Mouse (Mus musculus) naive thymus-derived CD4-positive, alpha-beta T cell, adult 5 months (primary cell): ENCODE results near the gene A230072I06Rik. TPM values are rescaled to one million over a fixed set of nuclear protein-coding genes. Genes with fewer than 3 reads are reported as not detected.

Experiments
- polyA plus RNA-seq: library from polyadenylated mRNA; unstranded; fragments of 100-300 nt; shearing (Covaris generic); gene quantifications from one replicate; pipeline ENCODE4 v1.2.1, GENCODE M21; 2017

Gene A230072I06Rik
- polyA plus RNA-seq: not detected

DNA sequence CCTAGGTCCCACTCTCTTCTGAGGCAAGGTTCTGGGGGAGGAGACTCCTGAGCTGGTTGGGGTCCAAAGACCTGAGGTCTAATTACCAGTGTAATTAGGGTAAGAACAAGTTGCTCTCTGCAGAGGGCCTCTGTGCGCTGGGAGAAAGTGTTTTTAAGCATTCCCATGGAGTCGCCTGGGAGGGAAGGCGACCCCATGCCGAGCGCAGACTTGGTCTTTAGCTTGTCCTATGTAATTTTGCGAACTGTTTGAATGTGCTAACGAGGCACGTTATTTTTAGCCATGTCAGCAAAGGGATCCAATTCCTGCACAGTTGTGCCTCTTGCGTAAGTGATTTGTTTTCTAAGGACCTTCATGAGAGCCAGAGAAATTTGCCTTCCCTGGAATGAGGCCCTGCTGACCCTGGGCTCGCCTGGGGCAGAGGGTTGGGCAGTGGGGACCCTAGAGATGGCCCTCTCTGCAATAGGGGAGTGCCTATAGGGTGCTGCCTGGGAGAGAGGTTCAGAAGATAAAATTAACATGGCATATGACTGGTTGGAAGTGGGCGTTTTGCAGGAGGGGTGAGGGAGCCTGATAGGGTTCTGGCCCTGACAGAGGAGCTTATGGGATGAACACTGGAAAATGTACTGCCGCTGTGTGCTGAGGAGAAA is at the start of gene A230072I06Rik:
Gene A230072I06Rik, plus strand, starts transcription at position 157 of the 650 bp plus-strand sequence.

Other genes with a start within 250 kb of the A230072I06Rik start
- not detected for gene Sox1, start 116.5 kb downstream of the A230072I06Rik start, polyA plus RNA-seq